Mouse (Mus musculus) MN1 (cell line): ENCODE data around the gene Apc2.
"Not testable (repeated sequence)": the region's sequence is repeated elsewhere in the genome, so short reads cannot be mapped to it uniquely, and the experiment has no call there.

ENCODE experiments used
- DNase-seq: peaks from one replicate; pipeline ENCODE4 v3.0.0-alpha.2; 2016; ENCODE audit warnings: low spot score

Gene Apc2

DNA sequence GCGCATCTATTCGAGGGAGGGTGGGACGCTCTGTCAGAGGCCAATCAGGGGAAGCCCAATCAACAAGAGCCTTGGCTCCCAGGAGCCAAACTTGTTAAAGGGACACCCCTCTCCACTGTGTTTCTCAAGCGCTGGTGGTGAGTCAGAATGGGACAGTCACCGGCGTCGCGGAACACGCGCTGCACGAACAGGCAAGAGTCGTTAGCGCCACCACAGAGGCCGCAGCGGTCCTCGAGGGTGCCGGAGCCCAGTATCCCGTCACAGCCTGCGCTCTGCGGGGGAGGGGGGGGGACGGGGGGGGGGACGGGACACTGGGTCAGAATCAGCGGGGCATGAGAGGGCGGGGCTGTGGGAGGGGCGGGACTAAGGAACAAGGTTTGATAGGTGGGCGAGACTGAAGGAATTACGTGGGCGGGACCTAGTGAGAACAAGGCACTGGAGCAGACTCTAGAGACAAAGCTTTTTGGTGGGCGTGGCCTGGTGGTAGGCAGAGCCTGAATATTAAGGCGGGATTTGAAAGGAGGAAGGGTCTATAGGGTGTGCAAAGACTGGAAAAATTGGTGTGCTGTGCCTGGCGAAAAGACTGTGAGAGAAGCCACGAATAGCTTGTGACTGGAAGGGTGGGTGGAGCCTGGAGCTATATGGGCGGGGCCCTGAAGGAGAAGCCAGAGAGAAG is 47.1 kb downstream of the Apc2 start:
- DNase-seq: no peak

DNA sequence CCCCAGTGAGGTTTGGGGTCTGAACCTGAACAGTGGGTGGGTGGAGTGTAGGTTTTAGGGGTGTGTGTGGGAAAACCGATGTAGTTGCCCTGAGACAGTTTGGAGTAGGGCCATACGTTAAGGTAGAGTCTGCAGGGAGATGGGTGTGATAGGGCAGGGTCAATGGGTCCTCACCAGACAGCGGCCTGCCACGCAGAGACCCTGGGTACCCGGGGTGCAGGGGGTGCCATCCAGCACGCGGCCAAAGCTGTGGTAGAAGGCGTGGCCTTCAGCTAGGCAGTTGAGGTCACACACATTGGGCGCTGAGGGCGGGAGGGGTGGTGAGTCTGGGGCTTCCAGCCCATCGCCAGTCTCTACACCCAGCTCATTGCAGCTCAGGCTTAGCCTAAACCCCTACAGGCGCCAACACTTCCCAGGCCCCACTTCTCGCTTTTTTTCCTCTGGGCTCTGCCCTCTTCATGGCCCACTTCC is 47.7 kb downstream of the Apc2 start:
- no peak for DNase-seq

DNA sequence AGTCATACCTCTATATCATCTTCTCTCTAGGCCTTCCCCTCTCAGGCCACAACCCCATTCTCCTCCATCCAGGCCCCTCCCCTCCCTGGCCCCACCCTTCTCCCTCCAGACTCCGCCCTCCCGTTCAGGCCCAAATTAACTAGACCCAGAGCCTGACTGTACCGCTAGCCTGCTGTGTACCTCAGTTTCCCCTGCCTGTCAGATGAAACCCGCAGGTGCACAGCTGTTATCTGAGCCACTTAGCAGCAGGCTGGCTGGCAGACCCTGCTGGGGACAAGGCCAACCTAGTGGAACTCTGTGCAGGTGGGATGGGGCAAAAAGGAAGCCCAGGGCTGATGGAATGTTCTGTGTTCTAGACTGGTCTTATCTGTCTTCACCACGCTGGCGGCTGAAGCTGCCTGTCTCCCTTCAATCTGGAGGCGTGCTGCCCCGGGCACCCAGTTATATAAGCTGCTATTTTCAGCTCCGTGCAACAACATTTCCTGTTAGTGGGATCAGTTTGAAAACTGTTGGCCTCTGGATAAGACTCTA is 48.4 kb downstream of the Apc2 start:
- DNase-seq: no peak

DNA sequence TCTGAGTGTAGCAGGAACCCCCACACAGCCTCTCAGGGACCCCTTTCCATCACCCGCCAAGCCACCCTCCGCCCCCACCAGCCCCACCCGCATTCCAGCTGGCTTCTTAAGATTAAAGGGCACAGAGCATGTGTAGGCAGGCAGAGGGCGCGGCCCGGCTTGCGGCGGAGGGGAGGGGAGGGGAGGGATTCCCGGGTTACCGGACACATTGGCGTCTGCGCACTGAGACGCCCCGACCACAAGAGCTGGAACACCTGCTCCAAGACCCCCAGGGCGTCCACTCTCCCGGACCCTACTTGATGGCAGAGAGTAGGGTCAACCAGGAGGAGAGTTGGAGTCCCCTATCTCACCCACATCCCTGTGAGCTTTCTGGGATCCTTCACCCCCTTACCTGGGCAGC is 49.3 kb downstream of the Apc2 start:
- no peak for DNase-seq

DNA sequence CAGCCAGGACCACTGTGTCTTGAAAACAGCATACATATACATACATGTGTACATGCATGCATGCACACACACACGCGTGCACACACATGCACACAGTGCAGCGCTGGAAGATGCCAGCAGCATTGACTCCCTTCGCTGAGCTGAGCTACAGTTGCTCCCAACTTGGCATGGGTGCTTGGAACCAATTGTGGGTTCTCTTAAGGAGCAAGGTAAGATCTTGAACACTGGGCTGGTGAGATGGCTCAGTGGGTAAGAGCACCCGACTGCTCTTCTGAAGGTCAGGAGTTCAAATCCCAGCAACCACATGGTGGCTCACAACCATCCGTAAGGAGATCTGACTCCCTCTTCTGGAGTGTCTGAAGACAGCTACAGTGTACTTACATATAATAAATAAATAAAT is 50.2 kb downstream of the Apc2 start:
- DNase-seq: not testable (repeated sequence)

DNA sequence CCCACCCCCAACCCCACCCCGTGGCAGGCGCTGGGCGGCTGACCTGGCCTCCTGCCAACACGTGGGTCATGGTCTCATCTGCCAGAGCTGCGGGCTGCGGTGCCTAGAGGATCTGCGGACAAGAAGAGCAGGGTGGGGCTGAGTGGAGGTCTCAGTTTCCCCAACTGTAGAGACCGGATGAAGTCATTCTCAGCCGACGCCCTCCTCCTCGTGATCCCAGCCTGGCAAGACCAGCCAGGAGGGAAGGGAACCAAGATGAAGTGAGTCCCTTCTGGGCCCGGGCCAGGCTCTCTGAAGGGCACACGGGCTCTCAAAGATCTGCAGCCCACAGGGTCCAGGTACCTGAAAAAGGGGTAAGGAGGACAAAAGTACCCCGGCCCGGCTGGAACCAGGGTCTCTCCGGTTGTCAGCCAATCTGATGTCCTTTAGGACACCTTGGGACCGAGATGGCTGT is 51.8 kb downstream of the Apc2 start:
- DNase-seq: peak; percentile 35

DNA sequence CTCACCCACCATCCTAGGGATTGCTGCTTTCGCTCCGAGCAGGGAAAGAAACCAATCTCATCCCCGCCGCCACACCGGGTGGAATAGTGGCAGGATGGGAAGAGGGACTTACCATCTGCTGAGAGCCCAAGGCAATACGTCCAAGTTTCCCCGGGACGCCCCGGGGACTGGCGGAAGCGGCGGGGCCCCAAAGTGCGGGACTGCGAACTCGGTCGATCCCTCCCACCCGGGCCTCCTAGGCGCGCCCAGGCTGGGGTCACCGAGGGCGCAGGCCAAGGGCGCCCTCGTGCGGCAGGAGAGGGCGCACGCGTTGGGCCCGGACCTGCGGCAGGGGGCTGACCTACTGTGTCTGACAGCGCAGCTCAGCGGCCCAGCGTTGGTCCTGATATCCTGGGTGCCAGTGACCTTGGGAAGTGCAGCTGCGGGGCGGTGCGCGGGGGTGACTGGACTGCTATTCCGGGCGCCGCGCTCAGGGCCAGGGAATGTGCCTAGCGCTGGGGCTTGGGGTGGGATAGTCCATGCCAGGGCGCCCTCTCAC is 52.5 kb downstream of the Apc2 start, which contains the start of gene Adamtsl5:
Gene Adamtsl5 (minus strand): TSS at position 169 of the 538 bp plus-strand sequence.
- DNase-seq: peak; percentile 79

DNA sequence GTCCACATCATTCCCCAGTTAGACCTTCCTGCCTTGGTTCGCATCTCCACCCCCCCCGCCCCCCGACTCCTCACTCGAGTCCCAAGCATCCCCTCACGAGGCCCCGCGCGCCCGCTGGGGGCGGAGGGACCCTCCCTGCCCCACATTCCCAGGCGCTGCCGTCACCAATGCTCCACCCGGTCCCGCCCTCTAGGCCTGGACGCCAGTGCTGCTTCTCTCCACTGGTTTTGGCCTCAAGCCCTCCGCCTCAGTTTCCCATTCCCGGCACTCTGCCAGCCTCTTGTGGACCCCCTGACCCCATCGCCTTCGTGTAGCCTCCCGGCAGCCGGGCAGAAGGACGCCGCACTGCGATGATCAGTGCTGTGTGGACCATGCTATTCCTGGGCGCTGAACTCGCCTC is 53.2 kb downstream of the Apc2 start:
- DNase-seq: no peak

DNA sequence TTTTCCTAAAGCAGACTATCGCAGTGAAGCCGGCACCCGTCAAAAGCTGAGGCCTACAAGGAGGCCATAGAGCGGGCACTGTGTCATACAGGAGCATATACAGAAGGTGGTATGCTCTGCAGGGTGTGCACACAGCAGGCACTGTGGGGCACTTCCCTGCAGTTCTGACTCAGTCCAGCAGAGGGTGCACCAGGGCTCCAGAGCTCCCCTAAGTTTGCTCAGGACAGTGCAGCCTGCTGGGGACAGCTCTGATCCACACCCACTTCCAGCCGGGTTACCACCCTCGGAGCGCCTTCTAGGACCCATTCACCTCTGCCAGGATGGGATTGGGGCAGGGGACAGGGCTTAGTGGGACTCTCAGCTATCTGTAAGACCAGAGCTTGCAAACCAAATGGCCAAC is 54.5 kb downstream of the Apc2 start:
- DNase-seq: peak; percentile 90

DNA sequence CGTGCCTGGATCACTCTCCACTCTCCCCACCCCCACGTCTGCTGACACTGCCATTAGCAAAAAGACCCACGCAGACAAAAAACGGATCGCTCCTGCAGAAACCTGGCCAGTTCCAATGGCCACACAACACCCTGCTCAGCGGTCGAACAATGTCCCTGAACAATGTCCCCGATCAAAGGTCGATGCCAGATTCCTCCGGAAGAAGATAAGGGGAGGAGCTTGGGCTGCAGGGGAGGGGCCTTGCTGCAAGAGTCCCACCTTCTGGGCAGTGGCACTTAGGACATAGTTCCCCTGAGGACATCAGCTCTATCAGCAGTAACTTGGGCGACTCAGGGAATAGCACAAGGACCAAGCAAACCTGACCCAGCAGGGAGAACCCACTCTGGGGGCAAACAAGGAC is 56.1 kb downstream of the Apc2 start:
- DNase-seq: no peak

DNA sequence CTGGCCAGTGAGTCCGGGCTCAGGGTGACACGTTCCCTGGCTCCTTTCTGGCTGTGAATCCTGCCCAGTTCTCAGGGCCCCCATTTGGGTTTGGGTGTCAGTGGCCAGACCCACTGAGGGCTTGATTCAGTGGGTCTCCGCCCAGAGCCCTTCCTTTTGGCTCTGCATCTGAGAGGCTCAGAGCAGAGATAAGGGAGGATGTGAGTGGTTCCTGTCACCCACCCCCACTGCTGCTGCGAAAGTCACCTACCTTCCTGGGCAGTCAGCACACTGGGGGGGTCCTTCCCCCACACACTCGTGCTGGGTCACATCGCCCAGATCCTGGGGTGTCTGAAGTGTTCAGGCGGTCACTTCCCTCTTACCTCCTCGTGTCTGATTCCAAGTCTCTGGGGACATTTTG is 57.0 kb downstream of the Apc2 start:
- no peak for DNase-seq

DNA sequence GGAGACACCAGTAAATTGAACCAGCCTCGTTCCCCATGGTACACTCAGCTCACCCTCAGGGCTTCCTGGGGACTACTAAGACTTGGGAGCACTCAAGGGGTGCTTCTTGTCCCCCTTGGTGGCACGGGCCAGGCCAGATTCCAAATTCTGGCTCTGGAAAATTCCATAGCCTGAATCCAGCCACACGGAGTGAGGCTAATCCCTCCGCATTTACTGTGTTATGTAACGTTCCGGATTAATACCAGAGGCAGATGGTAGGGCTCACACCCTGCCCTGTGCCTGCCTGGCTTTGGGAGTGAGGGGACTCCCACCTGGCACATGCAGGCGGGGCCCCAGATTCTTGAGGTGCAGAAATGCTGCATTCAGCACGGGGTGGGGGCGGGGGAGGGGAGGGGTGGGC is 59.7 kb downstream of the Apc2 start:
- DNase-seq: no peak

DNA sequence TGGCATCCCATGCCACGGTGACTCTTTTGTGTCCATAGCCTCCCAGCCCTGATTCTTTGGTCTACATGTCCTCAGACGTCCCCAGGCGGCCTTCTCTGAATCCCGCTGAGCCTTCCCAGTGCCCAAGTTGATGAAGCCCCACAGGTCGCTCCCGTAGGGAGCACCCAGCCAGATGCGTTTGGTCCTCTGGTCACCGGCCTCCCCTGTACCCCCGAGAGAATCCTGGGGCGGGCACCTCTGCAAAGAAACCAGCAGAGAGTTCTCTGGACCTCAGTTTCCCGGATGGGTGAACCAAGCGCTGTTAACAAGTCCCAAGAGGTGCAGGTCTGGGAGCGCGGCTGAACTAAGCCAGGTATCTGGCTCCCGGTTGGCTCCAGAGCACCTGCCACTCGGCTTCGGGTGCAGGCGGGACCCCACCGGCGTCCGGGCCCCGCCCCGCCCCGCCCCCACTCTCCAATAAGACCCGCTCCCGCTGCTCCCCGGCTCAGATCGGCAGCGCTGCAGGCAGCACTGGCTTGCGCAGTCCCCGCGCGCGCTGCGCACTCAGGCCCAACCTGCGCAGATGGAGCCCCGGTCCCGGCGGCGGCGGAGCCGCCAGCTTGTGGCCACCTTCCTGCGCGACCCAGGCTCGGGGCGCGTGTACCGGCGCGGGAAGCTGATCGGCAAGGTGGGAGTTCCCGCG is 60.4 kb downstream of the Apc2 start, which contains the start of gene Plk5:
Gene Plk5 (plus strand): TSS at position 459 of the 682 bp plus-strand sequence.
- no peak for DNase-seq

DNA sequence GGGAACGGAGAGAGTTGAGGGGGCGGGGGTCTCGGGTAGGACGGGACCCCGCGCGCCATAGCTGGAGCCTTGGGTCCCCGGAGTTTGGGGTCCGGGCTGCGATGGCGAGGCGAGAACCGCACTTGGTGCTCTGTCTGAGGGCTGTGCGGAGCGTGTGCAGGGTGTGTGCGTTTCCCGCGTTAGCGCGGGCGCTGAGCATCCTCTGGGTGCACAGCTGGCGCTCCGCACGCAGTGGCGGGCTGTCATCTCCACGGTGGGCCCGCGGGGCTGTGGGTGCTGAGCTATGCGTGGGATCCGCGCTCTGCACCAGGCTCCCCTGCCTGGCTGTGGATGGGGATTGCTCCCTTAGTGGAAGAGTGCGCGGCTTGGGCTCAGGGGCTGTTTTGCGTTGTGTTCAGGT is 61.0 kb downstream of the Apc2 start:
- no peak for DNase-seq

DNA sequence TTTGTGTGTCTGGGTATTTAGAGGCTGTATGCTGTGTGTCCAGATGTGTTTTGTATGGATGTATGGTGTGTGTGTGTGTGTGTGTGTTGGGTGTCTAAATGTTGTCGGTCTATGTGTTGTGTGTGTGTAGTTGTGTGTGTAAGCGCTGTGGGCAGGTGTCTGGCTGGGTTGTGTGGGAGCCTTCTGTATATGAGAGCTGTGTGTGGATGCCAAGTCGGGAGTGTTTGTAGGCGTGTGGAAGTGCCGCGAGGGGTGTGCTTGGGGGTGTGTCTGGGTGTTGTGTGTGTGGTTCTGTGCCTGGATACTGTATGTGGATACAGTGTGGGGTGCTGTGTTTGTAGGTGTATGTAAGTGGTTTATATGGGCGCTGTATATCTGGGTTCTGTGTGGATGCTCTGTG is 61.6 kb downstream of the Apc2 start:
- DNase-seq: no peak

DNA sequence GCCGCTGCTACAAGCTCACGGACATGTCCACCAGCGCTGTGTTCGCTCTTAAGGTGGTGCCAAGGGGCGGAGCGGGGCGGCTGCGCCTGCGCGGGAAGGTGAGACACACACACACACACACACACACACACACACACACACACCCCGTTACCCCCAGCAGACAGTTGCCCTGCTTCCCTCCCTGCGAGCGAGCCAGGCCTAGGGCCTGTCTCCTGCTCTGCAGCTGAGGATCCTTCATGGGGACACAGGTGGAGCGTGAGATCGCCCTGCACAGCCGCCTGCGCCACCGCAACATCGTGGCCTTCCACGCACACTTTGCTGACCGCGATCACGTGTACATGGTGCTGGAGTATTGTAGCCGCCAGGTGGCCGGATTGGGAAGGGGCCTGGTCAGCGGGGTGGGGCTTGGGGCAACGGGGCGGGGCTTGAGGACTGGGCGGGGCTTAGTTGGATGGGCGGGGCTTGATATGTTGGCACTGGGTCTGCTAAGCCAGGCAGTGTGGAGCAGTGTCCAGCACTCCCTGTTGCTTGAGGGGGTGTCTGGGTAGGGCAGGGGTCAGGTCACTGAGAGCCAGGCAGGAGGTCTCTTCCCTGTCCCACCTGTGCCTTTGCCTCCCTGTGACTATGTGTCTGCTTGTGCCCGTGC is 62.3 kb downstream of the Apc2 start:
- DNase-seq: no peak

DNA sequence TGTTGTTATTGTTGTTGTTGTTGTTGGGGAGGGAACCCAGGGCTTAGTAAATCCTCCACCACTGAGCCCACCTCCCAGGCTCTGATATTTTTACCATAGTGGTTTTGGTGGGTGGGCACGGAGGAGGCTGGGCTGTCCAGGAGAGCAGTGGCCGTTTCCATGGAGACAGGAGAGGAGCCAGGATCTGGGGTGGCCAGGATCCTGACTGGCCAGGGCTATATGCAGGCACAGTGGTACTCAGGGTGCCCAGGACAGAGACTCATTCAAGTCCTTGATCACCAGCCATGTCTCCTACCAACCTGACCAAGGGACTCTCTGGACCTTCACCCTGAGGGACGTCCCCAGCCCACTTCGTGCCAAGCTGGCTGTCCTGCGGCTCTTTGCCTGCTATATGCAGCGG is 68.0 kb downstream of the Apc2 start:
- DNase-seq: no peak

DNA sequence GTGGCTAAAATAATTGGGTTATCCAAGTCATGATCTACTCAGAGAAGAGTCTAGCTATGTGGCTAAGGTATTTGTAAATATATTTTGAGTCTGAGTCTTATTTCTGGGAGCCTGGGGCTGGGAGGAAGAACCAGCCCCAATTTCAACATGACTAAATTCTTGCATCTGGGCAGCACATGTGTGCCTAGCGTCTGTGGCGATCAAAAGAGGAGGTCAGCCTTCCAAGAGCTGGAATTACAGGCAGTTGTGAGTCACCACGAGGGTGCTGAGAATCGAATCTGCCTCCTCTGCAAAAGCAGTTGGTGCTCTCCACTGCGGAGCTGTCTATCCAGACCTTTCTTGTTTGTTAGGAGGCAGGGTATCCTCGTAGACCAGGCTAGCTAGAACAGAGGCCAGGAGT is 70.0 kb downstream of the Apc2 start:
- DNase-seq: no peak
